Mouse (Mus musculus): ENCODE data around the gene Eci1. TPM values are rescaled to one million over a fixed set of nuclear protein-coding genes. Genes with fewer than 3 reads are reported as not detected.
"Not testable (repeated sequence)": the region's sequence is repeated elsewhere in the genome, so short reads cannot be mapped to it uniquely, and the experiment has no call there.

Eci1 gene
- total RNA-seq, 1 experiment from 2014 or later = 228 TPM

DNA sequence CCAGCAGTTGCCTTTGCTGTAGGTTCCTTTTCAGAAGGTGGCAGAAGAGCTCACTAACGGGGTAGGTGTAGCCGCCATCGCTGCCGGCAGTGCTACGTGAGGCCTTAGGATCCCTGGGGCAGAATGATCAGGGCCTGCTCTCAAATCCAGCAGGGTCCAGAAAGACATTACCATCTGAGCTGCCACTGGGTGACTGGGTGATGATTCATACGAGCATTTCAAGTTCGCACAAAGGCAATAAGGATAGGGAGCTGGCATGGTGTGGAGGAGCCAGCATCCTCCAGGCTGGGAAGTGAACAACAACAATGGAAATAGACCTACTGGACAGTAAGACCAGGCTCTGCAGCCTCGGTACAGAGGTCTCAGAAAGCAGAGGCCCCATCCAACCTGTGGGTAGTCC is 13.9 kb downstream of the Eci1 start:
- no peak for DNase-seq

- DNase-seq = no peak
These were observed 14.7 kb downstream of the Eci1 start for GRCm38 (mm10) chr17:24441148-24441547.

DNA sequence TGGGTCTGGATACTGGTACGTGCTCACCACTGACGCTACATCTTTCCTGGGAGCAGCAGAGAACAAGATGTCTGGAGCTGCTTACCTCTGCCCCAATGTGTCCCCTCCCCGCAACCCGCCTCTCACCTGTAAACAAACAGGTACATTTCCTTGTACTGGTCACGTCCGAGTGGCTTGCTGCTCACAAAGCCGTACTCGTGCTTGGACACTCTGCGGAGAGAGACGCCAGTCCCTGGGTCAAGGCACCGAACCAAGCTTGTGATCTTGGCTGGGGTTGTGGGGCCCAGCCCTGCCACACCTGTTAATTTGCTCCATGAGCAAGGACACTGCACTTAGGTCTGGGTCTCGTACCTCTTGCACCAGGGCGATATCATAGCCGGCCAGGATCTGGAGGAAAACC is 15.7 kb downstream of the Eci1 start:
- no peak for DNase-seq

- DNase-seq = no peak
These were observed 16.3 kb downstream of the Eci1 start, which contains the start of gene Dnase1l2 for GRCm38 (mm10) chr17:24442632-24443155. Dnase1l2 (minus strand) TSS chr17:24443105.

DNA sequence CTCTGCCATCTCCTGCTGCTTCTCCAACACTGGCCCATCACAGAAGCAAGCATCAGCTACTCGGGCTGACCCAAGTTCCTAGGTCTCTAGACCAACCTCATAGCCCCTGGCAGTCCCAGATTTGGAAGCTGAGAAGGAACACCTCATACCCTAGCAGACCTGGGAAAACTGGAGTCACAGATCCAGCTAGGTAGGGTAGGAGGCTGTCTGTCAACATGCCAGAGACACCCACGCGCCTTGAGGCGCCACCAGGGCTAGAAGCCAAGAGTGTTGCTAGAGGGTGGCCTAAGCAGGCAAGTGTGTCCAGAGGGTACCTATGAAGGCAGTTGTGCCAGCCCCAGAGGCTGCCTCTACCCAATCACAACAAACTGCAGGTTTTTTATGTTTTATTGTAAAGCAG is 17.0 kb downstream of the Eci1 start:
- DNase-seq = no peak

GRCm38 (mm10) chr17:24446590-24446989 is 20.1 kb downstream of the Eci1 start:
- DNase-seq = no peak

DNA sequence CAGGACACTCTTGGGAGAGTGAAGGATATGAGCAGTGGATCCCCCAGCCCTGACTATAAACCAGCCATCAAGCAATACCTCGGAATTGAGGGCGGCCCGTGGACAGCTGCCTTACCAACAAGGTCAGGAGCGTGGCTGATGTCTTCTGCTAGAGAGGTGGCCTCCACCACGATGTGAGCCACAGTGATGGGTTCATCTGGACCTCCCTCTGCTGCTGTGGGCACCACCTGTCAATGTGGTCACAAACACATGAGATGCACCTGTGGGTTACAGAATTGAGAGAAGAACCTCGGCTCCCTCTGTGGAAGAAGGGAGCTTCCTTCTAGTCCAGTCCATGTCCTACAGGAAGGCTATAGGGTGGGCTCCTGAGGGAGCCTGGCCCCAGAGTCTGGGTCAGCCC is 23.1 kb downstream of the Eci1 start:
- DNase-seq = no peak

DNA sequence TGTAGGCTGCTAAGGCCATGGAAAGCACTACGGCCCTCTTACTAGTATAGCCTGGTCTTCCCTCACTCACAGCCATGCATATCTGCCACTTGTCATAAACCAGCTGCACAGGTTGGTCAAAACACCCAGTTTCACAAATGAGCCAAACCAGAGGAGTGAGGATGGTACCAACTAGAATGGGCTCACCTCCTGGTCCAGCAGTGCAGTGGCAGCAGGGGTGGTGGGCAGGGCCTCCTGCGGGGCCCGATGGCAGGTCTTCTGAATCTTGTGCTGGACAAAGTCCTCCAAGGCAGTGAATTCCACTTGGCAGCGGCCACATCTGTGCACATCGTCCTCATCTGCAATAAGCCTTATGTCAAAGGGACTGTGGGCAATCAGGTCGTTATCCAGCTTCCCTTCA is 24.8 kb downstream of the Eci1 start:
- no peak for DNase-seq

DNA sequence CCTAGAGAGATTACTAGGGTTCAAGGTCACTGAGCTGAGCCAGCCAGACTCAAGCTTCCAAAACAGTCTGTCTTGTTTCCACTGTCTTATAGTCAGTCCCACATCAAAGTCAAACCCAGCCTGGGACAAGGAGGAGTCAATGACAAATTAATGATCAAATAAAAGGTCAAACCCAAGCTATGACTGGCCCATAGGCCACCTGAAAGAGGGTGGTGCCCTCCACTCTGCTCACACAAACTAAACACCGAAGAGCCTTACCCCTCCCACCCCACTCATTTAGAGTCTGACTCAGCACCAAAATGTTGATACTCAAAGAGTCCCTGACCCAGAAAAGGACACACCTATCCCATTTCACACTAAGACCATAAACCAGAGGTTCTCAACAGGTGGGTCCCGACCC is 26.9 kb downstream of the Eci1 start:
- no peak for DNase-seq

GRCm38 (mm10) chr17:24454218-24454755 is 27.8 kb downstream of the Eci1 start:
- no peak for DNase-seq

DNA sequence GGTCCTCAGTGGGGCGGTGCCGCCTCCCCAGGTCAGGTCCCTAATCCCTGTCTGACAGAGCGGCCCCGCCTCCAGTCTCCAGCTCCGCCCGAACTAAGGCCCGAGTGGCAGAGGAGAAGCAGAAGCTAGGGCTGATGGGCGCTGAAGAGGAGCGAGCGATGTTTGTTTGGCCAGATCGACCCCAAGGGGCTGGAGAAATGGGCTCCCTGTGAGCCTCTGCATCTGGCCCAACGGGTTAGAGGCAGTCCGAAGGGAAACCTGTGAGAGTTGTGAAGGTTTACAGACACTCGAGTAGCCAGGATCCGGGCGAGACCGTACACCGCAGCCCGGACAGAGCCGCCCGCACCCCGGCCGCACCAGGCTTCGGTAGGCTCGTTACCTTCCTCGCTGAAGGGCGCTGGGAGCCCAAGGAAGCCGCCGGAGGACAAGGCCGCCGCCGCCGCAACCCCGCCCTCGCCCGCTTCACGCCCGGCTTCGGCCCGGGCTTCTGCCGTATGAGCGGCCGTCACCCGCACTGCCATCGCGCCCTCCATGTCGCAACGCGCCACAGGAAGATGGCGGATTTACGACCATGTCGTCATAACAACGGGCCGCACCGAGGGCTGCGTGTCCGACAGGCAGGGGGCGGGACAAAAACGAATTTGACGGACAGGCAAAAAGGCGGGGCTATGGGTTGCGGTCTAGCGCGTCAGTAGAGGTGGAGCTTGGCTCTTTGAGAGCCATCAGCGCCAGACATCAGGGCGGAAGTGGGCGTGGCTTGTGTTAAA is 28.5 kb downstream of the Eci1 start:
- DNase-seq = peak; percentile 98

- not testable (repeated sequence) for DNase-seq
These were observed 29.2 kb downstream of the Eci1 start for GRCm38 (mm10) chr17:24455523-24456206.

- DNase-seq = no peak
These were observed 35.1 kb downstream of the Eci1 start for GRCm38 (mm10) chr17:24461580-24461979.

- no peak for DNase-seq
These were observed 36.5 kb downstream of the Eci1 start for GRCm38 (mm10) chr17:24462932-24463331.

DNA sequence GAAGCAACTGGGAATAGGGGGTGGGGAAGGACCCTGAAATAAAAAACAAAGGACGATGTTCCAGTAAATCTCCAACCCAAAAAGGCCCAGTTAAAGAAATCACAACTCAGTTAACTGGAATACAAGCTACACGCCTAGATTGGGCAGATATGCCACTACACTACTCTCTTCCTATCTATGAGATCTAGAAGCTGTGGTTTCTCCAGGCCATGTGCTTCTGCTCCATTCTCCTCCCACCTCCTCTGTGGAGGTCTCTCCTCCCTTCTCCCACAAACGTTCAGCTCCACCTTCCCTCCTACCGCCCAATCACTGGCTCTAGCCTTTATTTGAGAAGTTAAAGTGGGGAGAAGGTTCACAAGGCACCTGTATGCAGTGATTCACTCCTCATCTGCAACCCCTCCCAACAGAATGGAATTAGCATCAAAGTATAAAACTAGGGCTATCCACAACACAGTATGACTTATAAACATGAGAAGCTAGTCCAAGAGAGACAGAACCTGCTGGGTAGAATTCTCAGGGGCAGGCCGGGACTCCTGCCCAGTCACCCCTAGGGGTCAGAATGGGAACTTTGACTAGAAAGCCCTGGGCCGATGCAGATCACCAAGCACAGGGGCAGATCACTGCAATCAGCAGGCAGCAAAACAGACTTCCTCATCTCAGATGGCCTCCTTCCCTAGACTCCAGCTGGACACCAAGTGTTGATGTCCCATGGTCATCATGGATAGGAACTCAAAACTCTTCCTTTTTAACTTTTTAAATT is 37.1 kb downstream of the Eci1 start:
- no peak for DNase-seq

DNA sequence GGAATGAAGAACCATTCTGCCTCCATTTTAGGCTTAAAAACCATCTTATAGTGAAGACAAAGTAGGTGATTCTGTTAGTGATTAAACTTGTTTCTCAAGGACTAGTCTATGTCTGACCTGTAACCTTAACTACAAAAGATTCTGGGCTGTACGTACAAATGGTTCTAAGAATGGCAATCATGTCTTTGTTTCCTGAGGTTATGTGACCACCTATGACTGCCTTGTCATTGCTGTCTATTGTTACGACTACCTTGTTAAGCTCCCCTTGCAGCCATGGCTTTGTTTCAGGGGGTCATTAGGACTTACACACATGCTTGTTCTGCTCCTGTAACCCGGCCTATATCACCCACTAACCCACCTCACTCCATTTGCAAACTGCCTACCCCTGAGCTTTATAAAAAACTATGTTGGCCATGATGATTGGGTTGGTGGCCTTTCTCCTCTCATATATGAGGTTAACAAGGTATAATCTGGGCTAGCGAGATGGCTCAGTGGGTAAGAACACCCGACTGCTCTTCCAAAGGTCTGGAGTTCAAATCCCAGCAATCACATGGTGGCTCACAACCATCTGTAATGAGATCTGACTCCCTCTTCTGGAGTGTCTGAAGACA is 42.3 kb downstream of the Eci1 start:
- no peak for DNase-seq

- DNase-seq = no peak
These were observed 43.0 kb downstream of the Eci1 start for GRCm38 (mm10) chr17:24469336-24469909.

DNA sequence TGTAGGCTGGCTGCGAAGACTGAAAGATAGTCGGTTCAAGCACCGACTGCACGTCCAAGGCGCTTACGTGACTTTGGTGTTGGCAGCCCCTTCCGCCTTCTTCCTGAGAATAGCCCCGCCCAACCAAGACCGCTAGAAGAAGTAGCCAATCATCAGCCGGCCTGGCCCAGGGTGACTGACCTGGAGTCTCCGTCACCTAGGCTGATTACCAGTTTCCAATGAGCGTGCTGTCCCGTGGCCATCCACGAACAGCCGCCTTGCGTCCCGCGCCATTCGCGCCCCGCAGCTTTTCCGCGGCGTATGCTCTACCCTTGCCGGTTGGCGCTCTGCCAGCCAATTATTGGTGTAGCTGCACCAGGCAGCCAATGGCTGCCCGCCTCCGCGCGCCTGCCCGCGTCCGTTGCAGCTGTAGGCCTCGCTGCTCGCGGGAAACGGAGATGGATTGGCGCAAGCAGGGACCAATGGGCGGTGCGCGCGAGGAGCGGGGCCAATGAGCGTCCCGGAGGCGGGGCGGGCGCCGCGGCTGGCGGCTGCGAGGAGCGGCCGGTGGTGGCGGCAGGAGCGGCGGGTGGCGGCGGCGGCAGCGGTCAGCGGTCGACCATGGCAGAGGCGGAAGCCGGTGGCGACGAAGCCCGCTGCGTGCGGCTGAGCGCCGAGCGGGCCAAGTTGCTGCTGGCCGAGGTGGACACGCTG is 43.6 kb downstream of the Eci1 start, which contains the start of the genes E4f1 and Pgp:
E4f1 (minus strand) TSS at position 404 of the 693 bp plus-strand sequence.
Pgp (plus strand) TSS at position 483 of the 693 bp plus-strand sequence.
- DNase-seq = peak; percentile 99

DNA sequence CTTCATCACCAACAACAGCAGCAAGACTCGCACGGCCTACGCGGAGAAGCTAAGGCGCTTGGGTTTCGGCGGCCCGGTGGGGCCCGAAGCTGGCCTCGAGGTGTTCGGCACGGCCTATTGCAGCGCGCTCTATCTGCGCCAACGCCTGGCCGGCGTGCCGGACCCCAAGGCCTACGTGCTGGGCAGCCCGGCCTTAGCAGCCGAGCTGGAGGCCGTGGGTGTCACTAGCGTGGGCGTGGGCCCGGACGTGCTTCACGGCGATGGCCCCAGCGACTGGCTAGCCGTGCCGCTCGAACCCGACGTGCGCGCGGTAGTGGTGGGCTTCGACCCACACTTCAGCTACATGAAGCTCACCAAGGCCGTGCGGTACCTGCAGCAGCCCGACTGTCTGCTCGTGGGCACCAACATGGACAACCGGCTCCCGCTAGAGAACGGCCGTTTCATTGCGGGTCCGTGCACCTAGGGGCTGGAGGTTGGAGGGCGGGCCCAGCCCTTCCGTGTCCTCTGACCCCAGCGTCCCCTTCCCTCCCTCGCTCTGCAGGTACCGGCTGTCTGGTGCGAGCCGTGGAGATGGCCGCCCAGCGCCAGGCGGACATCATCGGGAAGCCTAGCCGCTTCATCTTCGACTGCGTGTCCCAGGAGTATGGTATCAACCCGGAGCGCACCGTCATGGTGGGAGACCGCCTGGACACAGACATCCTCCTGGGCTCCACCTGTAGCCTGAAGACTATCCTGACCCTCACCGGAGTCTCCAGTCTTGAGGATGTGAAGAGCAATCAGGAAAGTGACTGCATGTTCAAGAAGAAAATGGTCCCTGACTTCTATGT is 44.5 kb downstream of the Eci1 start:
- DNase-seq = peak; percentile 42

DNA sequence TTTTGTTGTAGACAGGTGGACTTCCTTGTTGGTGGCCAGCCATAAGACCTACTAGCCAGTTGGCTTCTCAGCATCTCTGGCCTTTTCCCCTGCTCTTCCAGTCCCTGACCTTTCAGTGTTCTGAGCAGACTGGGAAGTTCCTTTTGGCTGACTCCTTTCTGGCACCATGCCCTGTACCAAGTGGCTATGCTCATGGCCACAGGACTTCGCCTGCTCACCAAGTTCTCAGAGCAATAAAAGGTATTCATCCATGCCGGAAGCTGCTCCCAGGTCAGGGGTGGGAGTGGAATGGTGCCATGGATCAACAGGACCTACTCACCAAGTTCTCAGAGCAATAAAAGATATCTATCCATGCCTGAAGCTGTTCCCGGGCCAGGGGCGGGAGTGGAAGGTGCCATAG is 46.1 kb downstream of the Eci1 start:
- DNase-seq = peak; percentile 74

Measured in adrenal gland, postnatal 25 days (tissue).